Mouse (Mus musculus) layer of hippocampus, postnatal 25 days (tissue): ENCODE data around the gene Exosc10. TPM values are rescaled to one million over a fixed set of nuclear protein-coding genes. Genes with fewer than 3 reads are reported as not detected.

Experiments used
- DNase-seq, 2 experiments: peaks; one replicate each; pipeline ENCODE4 v3.0.0; 2022; ENCODE audit warnings: mixed read lengths in 2 of 2, low spot score in 1 of 2; ENCODE audit errors: extremely low spot score in 1 of 2
- total RNA-seq, 2 experiments: library from RNA; stranded (reverse); gene quantifications; 2 replicates each; pipeline ENCODE4 v1.2.3; 2021

Exosc10 gene
- 10 to 100 TPM; 45.2 to 50.8 TPM for total RNA-seq

DNA sequence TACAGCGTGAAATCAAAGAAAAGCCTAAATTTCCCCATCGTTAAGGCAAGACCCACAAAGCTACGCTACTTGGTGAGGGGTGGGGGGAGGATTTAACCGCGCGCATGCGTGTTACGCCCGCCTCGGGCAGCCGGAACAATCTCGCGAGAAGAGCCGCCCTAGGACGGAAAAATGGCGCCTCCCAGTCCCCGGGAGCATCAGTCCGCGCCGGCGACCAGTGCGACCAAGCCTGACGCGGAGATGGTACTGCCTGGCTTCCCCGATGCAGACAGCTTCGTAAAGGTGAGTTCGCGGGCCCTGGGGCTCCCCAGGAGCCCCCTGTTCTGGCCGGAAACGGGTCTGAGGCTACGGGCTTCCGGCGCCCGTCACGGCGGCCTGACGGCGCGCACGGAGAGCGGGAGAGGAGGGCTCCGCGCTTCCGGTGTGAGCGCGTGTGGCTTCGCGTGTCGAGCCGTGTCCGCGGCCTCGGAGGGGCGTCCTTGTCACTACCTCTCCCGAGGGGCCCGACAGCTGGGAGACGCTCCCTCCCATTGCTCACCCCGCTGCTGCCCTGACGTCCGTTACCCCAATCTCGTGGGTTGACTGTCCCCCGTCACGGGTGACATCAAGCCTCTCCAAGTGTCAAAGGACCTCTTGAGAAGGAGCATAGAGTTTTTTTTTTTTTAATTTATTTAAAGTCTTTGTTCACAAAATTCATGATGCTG, at the start of gene Exosc10:
Gene Exosc10 (plus strand): TSS at position 133 of the 704 bp plus-strand sequence.
- peak; percentile 82 to 85 for DNase-seq

DNA sequence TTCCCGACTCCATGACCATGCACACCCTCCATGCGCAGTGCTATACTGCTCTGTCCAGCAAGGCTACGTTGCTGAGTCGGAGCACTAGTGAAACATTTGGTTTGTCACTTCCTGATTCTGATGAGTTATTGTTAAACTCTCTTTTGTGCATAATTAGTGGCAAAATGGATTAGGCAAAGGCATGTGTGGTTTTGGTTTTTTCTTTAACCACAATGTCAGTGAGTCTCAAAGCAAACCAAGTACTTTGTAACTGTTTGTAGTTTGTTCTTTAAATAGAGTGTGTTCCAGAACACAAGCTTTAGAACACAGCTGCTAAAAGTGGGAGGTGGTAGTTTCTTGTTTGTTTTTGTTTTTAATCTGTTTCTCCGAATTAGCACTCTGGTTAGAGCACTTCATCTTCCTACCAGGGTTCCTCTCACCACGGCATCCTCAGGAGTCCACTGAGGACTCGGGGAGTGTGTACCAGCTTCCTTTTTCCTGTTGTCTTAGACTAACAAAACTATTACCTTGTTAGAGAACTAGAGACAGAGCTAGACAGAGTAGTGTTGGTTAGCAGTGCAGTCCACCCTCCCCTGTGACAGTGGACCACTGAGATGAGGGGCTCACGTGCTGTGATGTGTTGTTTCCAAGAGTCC, 48.7 kb upstream of the Exosc10 start:
- DNase-seq, result no peak

DNA sequence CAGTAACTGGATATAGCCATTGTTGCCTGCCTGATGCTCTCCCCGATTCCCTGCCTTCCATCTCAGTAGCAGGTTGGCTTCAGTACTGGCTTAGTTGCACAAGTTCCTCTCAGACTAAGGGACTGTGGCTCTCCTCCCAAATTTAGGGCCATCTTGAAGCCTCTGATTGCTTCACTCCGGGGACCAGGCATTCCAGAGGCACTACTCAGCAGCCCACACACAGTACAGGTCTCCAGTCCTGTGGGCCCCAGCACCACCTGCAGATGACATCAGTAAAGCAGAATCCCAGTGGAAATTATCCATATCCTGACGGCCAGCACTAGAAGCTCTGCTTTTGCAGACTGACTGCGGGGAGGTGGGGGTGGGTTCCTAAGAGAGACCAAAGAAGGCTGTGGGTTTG, 47.5 kb upstream of the Exosc10 start:
- DNase-seq, result no peak

DNA sequence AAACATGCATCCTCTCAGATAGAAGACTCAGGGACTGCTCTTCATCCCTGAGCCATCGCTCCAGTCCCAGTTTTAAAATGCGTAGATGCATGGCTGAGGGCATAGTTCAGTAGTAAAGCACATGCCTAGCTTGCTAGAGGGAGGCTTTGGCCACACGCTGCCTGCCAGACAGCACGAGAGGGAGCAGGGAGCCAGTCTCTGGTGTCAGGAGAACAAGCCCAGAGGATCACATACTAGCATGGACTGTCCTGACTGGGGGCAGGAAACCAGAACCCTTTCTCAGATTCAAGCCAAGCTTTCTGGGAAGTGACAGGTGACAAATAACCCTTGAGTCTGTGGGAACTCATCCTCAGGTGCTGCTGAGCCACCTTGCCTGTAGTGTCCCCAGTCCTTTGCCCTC, 46.9 kb upstream of the Exosc10 start:
- no peak for DNase-seq

DNA sequence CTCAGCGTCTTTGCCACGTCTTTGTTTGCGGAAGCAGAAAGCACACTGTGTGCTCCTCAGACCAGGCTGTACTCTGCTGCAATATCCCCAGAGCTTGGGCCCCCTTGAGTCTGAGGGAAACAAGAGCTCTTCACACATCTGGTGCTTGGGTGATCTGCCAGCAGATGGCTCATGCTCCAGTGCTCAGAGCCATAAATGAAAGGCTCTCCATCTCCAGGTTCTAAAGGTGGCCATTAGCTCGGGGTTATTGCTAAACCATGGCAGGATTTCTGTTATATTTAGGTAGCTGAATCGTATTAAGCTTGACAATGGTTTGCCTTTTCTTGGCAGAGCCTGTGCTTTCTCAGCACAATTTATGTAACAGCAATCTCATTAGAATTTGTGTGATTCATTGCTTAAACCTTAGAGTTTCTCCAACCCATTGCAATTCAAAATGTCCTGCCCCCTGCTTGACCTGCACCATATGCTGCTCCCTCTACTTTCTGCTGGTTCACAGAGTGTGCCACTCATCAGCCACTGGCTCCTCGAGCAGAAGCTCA, 45.1 kb upstream of the Exosc10 start:
- DNase-seq, result no peak

DNA sequence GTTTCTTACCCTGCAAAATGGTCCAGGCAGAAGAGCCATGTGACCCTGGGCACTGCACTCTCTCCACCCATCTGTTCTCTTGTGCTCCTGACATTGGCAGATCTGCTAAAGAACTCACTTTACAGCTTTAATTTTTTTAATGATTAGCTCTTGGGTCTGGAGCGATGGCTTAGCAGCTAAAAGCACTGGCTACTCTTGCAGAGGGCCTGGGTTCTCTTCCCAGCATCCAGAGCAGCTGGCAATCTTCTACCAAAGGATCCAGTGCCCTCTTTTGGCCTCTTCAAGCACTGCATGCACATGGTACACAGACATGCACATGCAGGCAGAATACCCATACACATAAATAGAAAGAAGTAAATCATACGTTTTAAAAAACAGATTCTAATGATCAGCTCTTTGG, 42.9 kb upstream of the Exosc10 start:
- no peak for DNase-seq

DNA sequence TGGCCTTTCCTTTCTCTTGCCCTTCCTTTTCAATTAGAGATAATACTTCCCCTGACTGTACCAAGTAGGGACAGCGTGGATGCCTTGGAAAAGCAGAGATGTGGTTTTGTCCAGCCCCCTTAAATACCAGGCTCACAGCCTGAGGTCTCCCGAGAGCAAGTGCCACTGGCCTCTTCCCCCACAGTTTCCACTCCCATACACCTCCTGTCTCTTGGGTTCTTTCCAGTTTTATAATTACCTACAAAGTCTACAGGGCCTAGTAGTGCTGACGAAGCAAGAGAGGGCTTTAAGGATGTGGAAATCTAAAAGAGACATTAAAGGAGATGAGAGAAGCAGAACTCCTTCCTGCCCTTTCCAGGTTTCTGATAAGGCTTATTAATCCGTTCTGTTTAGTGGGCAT, 40.4 kb upstream of the Exosc10 start:
- DNase-seq, result no peak

DNA sequence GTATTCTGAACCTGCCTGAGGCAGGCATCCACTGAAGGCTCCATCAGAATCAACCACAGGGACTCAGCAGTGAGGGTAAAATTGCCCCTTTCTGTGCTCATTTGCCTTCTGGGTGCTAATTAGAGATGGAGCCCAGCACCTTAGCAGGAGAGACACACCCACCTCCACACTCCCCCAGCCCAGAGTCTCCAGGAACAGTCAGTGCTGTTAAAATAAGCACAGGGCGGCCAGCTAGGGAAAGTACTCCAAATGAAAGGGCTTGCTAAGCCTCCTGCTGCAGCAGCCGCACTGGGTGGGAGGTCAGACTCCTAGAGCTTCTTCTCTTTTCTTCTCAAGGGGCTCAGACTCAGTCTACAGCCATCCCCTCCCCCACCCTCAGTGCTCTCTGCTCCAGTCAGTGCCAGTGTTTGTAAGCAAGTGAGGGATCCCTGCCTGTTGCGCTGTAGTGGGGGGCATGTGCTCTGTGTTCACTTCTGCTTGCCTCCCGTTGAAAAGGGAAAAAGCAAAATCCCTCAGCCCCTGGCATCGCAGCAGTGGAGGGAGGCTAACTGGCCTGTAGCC, 39.9 kb upstream of the Exosc10 start:
- DNase-seq, result no peak

DNA sequence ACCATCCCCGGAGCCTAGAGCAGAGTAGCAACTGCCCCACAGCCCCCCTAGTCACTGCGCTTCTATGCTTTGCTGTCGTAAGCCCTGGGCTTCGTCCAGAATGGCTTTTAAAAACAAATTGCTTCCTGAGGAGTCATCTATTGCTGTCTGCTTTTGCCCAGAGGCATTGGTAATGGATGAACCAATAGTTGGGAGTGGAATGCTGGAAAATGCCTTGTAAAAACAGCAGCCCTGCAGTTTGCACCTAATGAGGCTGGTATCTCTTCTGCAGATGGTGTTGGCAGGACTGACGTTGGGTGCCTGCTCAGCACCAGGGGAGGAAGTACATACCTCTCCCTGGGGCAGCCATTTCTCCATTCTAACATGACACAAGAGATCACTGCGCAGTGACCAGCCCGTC, 34.7 kb upstream of the Exosc10 start:
- DNase-seq, result no peak

DNA sequence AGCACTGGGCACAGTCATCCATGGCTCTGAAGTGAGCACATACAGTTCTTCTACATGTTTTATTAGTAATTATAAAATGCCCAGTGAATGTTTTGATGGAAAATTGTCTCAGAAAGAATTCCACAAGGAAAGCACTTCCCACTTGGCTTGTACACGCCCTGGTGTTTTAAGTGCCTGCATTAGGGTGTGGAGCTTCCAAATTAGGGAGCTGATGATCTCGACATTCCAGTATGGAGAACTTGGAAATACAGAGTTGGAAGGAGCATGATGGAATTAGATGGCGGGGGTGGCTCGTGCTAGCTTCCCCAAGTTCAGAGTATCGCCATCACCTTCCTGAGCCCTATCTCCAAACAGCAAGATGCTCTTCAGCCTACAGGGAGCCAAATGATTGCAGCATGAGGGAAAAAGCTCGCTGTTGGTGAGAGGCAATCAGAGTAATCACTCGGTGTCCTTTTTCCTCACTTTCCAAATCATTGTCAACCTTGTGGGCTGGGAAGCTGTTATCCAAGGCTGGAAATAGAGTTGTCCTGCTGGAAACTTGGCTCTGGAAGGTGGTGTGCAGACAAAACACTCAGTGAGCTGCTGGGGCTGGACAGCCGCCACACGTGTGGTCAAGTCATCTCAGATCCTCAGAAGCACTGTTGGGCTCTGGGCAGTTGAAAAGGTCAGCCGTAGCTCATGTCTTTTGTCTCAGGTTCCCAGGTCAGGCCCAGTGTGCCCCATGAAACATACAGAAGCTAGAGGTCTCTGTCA, 30.9 kb upstream of the Exosc10 start:
- DNase-seq, result no peak

DNA sequence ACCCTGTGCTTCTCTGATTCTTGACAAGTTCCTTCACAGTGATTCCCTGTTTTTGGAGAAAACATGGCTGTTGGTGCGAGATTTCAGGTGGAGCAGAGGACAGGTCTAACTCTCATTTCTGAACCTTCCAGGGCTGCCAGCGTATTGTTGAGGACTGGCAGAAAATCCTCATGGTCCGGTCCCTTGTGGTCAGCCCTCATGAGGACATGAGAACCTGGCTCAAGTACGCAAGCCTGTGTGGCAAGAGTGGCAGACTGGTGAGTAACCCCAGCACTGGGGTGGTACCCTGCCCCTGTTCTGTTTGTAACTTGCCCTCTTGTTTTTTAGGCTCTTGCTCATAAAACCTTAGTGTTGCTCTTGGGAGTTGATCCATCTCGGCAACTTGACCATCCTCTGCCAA, 27.9 kb upstream of the Exosc10 start:
- no peak for DNase-seq

DNA sequence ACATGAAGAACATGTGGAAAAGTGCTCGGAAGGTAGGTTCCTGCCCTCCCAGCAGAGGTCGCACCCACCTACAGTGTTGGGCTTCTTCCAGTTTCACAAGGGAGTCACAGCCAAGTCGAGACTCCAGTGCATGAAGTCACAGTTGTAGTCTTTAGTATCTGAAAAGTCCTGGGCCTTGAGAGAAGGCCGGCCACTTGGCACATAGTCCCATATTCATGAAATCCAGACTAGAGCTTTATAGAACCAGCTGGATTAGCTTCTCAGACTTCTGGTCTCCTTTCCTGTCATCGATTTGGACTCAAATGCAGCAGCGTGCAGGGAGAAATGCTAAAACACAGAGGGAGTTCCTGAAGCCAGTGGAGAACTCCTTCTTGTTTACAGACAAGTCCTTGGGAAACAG, 27.5 kb upstream of the Exosc10 start:
- DNase-seq, result no peak

DNA sequence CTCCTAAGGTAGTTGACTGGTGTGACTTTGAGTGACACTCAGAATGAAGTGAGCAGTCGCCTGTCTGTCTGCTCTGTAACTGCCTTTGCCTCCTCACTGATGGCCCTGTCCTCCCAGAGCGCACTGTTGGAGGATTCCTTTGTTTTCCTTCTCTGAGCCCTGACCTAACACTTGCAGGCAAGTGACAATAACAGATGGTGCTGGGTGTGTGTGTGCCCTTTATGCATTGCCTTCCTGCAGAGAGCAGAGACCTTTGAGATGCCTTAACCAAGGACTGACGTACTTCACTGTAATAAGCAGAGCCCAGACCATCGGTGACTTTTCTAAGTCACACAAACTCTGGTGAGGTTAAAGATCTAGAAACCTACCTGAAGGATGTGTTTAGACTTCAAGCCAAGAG, 26.9 kb upstream of the Exosc10 start:
- no peak for DNase-seq

DNA sequence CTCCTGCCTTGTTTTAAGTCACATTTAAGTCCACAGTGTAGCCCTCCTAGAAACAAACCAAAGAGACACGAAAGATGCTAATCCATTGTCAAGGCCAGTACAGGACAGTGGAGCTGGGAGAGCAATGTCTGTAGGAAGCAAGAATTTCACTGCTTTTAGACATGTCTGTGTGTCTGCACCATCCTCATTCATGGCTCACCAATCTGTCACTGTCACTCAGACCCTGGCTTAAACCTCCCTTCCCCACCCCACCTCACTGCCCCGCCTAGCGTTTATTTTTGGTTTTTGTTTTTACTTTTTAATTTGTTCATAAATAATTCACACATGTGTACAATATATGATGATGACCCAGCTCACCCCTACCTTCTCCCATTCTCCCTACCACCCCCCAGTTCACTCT, 25.7 kb upstream of the Exosc10 start:
- DNase-seq, result no peak

DNA sequence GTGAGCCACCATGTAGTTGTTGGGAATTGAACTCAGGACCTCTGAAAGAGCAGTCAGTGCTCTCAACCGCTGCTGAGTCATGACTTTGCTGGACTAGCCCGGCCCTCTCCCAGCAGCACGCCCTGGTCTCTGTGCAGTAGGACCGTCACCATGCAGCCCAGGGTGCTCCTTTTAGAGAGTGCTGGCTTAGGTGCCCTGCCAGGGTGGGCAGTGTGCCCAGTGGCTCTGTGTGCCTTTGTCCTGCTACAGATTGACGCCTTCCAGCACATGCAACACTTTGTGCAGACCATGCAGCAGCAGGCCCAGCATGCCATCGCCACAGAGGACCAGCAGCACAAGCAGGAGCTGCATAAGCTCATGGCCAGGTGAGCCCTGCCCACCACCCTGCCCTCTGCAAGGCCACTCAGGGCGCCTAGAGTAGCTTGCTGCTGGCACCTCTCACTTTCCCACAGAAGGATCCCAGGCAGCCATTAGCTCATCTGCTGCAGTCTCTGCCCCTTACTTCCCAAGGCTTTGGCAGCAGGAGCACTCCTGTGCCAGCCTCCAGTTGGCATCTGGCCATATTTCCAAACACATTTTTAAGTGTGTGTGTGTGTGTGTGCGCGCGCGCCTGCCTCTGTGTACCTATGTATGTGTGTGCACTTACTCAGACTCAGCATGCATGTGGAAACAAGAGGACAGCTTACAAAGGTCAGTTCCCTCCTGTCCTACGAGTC, 24.5 kb upstream of the Exosc10 start:
- peak; percentile 28 to 38 for DNase-seq

DNA sequence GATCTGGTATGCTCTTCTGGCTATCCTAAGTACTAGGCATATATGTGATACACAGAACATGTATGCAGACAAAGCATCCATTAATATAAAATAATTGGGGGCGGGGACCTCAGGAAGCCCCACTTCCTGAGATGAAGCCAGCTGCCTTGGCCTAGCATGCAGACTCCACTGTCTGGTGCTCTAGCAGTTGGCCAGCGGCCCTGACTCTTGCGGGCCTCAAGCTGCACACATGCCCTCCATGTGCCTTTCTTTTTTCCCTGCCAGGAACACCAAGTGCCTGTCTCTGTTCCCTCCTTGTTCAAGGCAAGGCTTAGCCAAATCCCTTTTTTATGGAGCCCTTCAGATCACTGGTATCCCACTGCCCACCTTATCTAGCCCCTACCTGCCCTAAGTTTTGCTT, 22.4 kb upstream of the Exosc10 start:
- no peak for DNase-seq

DNA sequence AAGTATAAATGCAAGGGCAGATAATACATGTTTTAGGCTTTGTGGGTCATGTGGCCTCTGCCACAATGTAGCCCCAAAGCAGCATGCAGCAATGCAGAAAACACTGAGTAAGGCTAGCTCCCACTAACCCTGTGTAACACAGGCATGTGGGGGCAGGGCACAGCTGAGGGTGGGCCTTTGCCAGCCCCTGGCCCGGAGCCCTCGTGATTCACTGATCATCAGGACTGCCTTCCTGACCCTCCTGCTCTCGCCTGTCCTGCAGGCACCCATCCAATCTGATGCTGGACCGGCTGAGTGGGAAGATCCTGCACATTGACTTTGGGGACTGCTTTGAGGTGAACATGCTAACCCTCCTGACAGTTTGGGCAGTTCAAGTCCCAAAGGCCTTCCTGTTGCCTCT, 9.1 kb upstream of the Exosc10 start:
- no peak for DNase-seq

DNA sequence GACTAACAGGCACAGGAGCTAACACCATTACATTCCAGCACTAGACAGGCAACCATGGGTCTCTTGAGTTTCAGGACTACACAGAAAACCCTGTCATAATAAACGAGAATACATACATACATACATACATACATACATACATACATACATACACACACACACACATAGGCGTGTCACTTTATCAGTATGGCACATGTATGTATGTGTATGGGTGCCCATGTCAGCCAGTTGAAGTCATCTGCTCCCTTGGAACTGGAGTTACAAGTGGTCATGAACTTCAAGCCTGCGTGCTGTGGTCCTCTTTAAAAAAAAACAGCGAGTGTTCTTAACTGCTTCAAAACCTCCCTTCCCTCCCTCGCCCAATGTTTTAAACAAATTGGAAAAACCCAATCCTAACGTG, 463 bp upstream of the Exosc10 start:
- no peak for DNase-seq

DNA sequence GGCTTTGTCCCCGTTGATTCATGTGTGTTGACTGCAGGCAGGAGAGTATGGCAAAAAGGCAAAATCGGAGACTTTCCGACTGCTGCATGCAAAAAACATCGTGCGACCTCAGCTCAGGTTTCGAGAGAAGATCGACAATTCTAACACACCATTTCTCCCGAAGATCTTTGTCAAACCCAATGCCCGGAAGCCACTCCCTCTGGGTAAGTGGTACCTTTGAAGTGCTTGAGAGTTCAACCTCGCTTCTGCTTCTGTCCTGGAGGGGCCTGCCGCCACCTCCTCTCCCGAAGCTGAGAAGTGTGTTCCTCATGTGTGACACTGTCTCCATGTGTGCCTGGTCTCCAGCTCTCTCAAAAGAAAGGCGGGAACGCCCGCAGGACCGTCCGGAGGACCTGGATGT, 4.4 kb downstream of the Exosc10 start:
- no peak for DNase-seq

DNA sequence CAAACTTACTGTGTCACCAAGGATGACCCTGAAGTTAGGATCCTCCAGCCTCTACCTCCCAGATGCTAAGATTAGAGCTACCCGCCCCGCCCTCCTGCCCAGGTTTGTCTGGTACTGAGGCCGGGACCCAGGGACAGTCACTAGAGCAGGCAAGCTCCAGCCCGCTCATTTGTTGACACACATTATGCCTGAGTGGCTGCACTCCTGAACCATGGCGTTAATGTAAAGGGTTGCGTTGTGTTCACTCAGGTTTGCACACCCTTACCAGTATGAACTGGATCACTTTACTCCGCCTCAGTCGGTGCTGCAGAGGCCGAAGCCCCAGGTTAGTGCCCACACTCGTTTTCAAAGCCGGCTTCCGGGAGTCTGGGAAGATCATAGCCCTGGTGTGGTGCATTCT, 5.4 kb downstream of the Exosc10 start:
- DNase-seq, result no peak

DNA sequence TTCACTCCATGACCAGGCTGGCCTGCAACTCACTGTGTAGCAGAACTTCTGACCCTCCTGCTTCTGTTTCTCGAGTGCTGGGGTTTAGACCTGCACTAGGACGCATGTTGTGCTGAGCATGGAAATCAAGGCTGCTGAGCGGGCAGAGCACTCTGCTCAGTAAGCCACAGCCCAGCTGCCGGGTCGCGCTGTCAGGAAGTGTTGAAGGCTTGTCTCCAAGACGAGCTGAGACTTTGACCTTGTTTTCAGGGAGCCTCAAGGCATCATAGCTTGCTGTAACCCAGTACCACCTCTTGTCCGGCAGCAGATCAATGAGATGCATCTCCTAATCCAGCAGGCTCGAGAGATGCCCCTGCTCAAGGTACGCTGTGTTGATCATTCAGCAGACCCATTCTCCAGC, 11.9 kb downstream of the Exosc10 start:
- DNase-seq, result no peak
